Mouse (Mus musculus) layer of hippocampus, postnatal 25 days (tissue): ENCODE results near the gene Ptpn22. TPM values are rescaled to one million over a fixed set of nuclear protein-coding genes. Genes with fewer than 3 reads are reported as not detected.
"Not testable (repeated sequence)": the region's sequence is repeated elsewhere in the genome, so short reads cannot be mapped to it uniquely, and the experiment has no call there.

ENCODE experiments used
- DNase-seq, 2 experiments: peaks; one replicate each; pipeline ENCODE4 v3.0.0; 2022; ENCODE audit warnings: mixed read lengths in 2 of 2, low spot score in 1 of 2; ENCODE audit errors: extremely low spot score in 1 of 2
- total RNA-seq, 2 experiments: library from RNA; stranded (reverse); gene quantifications; 2 replicates each; pipeline ENCODE4 v1.2.3; 2021

Gene Ptpn22
- under 1 TPM; 0.91 to 0.96 TPM for total RNA-seq

- no peak for DNase-seq
Measured at GRCm38 (mm10) chr3:103858881-103859801, at the start of gene Ptpn22. Gene Ptpn22 (plus strand): TSS chr3:103859795.

GRCm38 (mm10) chr3:103809799-103810150 is 49.8 kb upstream of the Ptpn22 start:
- DNase-seq = no peak

- no peak for DNase-seq
Measured at GRCm38 (mm10) chr3:103810967-103811366, 48.6 kb upstream of the Ptpn22 start.

GRCm38 (mm10) chr3:103827548-103827947 is 32.0 kb upstream of the Ptpn22 start:
- DNase-seq = no peak

- no peak for DNase-seq
Measured at GRCm38 (mm10) chr3:103829036-103829435, 30.6 kb upstream of the Ptpn22 start.

- not testable (repeated sequence) for DNase-seq
Measured at GRCm38 (mm10) chr3:103830681-103831080, 28.9 kb upstream of the Ptpn22 start.

- DNase-seq = no peak
Measured at GRCm38 (mm10) chr3:103831146-103831545, 28.4 kb upstream of the Ptpn22 start.

GRCm38 (mm10) chr3:103832426-103832825 is 27.2 kb upstream of the Ptpn22 start, which contains the start of gene Bcl2l15:
Gene Bcl2l15 (plus strand): TSS chr3:103832601.
- DNase-seq = no peak

GRCm38 (mm10) chr3:103834001-103834400 is 25.6 kb upstream of the Ptpn22 start:
- DNase-seq = no peak

- DNase-seq = no peak
Measured at GRCm38 (mm10) chr3:103835272-103835950, 24.2 kb upstream of the Ptpn22 start.

GRCm38 (mm10) chr3:103835951-103836310 is 23.7 kb upstream of the Ptpn22 start:
- DNase-seq = no peak

GRCm38 (mm10) chr3:103836453-103836852 is 23.1 kb upstream of the Ptpn22 start:
- no peak for DNase-seq

- DNase-seq = no peak
Measured at GRCm38 (mm10) chr3:103839711-103840110, 19.9 kb upstream of the Ptpn22 start.

GRCm38 (mm10) chr3:103840195-103840594 is 19.4 kb upstream of the Ptpn22 start:
- DNase-seq = not testable (repeated sequence)

- DNase-seq = not testable (repeated sequence)
Measured at GRCm38 (mm10) chr3:103840946-103841345, 18.6 kb upstream of the Ptpn22 start.

GRCm38 (mm10) chr3:103850644-103851363 is 8.8 kb upstream of the Ptpn22 start:
- peak in 1 of 2 experiments; percentile 22 for DNase-seq

GRCm38 (mm10) chr3:103851481-103851880 is 8.1 kb upstream of the Ptpn22 start:
- DNase-seq = no peak

- no peak for DNase-seq
Measured at GRCm38 (mm10) chr3:103851882-103852281, 7.7 kb upstream of the Ptpn22 start.

GRCm38 (mm10) chr3:103852565-103853299 is 6.9 kb upstream of the Ptpn22 start:
- peak in 1 of 2 experiments; percentile 56 for DNase-seq

- no peak for DNase-seq
Measured at GRCm38 (mm10) chr3:103853804-103854203, 5.8 kb upstream of the Ptpn22 start.
